Mouse (Mus musculus) liver, embryonic 14.5 days (tissue): ENCODE data around the gene Lyst. TPM values are rescaled to one million over a fixed set of nuclear protein-coding genes. Genes with fewer than 3 reads are reported as not detected.
"Not testable (repeated sequence)": the region's sequence is repeated elsewhere in the genome, so short reads cannot be mapped to it uniquely, and the experiment has no call there.

ENCODE experiments used
- ATAC-seq: fragments of 200-750 bp; cut with Nextera tagmentation; 2 replicates; pipeline ENCODE4 v1.8.0; 2017; ENCODE audit warnings: moderate number of reproducible peaks, mild to moderate bottlenecking, moderate library complexity; ENCODE audit not compliant: insufficient read depth
- DNase-seq, 3 experiments: peaks; one replicate each; pipeline ENCODE4 v3.0.0-alpha.2; 2012 to 2013; ENCODE audit warnings: low read depth in 3 of 3, low spot score in 3 of 3
- H3K27ac ChIP-seq: fragments of 300-500 bp; sonication (generic); 2 replicates; pipeline ENCODE4 v1.5.1; 2014; ENCODE audit warnings: moderate library complexity, mild to moderate bottlenecking, control low read depth, inconsistent platforms
- H3K27me3 ChIP-seq: fragments of 300-500 bp; sonication (generic); 2 replicates; pipeline ENCODE4 v1.6.1; 2014; ENCODE audit warnings: mild to moderate bottlenecking, low read length, moderate library complexity; ENCODE audit not compliant: control insufficient read depth, insufficient read depth
- H3K36me3 ChIP-seq: fragments of 300-500 bp; sonication (generic); replicated peaks from 2 replicates; pipeline ENCODE4 v1.6.1; 2014; ENCODE audit warnings: low read depth; ENCODE audit not compliant: control insufficient read depth, insufficient read depth
- H3K4me1 ChIP-seq, 2 experiments: fragments of 200-500 bp in 1 of 2; fragments of 300-500 bp in 1 of 2; sonication (generic) in 1 of 2; replicated peaks; 2 replicates each; pipeline ENCODE4 v1.6.1; 2012 to 2014; ENCODE audit warnings: antibody characterized with exemption in 1 of 2, inconsistent platforms in 1 of 2, low read length in 1 of 2; ENCODE audit not compliant: control insufficient read depth in 2 of 2, insufficient read depth in 2 of 2
- H3K4me2 ChIP-seq: fragments of 300-500 bp; sonication (generic); 2 replicates; pipeline ENCODE4 v1.6.1; 2014; ENCODE audit warnings: low read depth, mild to moderate bottlenecking, control low read depth, moderate library complexity
- H3K4me3 ChIP-seq, 2 experiments: fragments of 200-500 bp in 1 of 2; fragments of 300-500 bp in 1 of 2; sonication (generic) in 1 of 2; 2 replicates each; pipeline ENCODE4 v1.5.1; 2012 to 2014; ENCODE audit warnings: low read depth in 2 of 2, low read length in 2 of 2, mild to moderate bottlenecking in 2 of 2, control low read depth in 1 of 2, inconsistent platforms in 1 of 2, moderate library complexity in 1 of 2; ENCODE audit not compliant: insufficient read depth in 1 of 2
- H3K9ac ChIP-seq: fragments of 300-500 bp; sonication (generic); replicated peaks from 2 replicates; pipeline ENCODE4 v1.6.1; 2014; ENCODE audit warnings: mild to moderate bottlenecking, control low read depth, moderate library complexity
- H3K9me3 ChIP-seq: fragments of 300-500 bp; sonication (generic); 2 replicates; pipeline ENCODE4 v1.6.1; 2016; ENCODE audit warnings: low read length, mixed read lengths; ENCODE audit not compliant: control insufficient read depth
- CTCF ChIP-seq: IDR thresholded peaks from 2 replicates; pipeline ENCODE4 v1.5.1; 2016; ENCODE audit warnings: antibody characterized with exemption, low read depth, control low read depth
- EP300 ChIP-seq: IDR thresholded peaks from 2 replicates; pipeline ENCODE4 v1.6.1; 2016; ENCODE audit warnings: antibody characterized with exemption, low read depth
- WGBS: fragments of 180-500 bp; shearing (Covaris S2); extraction: QIAGEN DNeasy Blood & Tissue Kit; methylation state at CpG from one replicate; pipeline ENCODE4 v1.1.7; 2014; ENCODE audit not compliant: insufficient replicate concordance; 5-methylcytosine and 5-hydroxymethylcytosine counted together
- polyA plus RNA-seq, 2 experiments: library from polyadenylated mRNA; depleted of rRNA in 1 of 2; stranded (reverse) in 1 of 2; unstranded in 1 of 2; fragments of >200 nt; fragmentation: Nextera tagmentation in 1 of 2; extraction: Ambion mirVana in 1 of 2; gene quantifications; 2 replicates each; pipeline versions ENCODE4 v1.2.1 to v1.2.3; 2012 to 2014

Lyst gene
- polyA plus RNA-seq, 2 experiments = 1.8 to 2.3 TPM

- WGBS = 78% methylated on average over 4 of the region's 4 CpGs
- no peak overlapping the region for H3K27ac ChIP-seq
- H3K4me2 ChIP-seq = no peak overlapping the region
- H3K9me3 ChIP-seq = no peaks in the 10 kb centered on the region
- H3K36me3 ChIP-seq = no peaks in the 10 kb centered on the region
- H3K27me3 ChIP-seq = no peaks in the 10 kb centered on the region
- no peak for ATAC-seq
- no peak for TF ChIP-seq EP300
- TF ChIP-seq CTCF = no peak
- H3K4me3 ChIP-seq = no peak overlapping the region
- H3K4me1 ChIP-seq = no peaks in the 10 kb centered on the region
- H3K9ac ChIP-seq = no peak overlapping the region
- no peak for DNase-seq
These were observed 48.5 kb downstream of the Lyst start for GRCm38 (mm10) chr13:13638725-13639124.

- H3K9me3 ChIP-seq = no peaks in the 10 kb centered on the region
- H3K9ac ChIP-seq = no peak overlapping the region
- no peak for DNase-seq
- no peak overlapping the region for H3K4me2 ChIP-seq
- 69% methylated on average over 3 of the region's 3 CpGs for WGBS
- ATAC-seq = no peak
- H3K4me1 ChIP-seq = no peaks in the 10 kb centered on the region
- H3K27ac ChIP-seq = no peak overlapping the region
- H3K36me3 ChIP-seq = no peaks in the 10 kb centered on the region
- no peak overlapping the region for H3K4me3 ChIP-seq
- no peaks in the 10 kb centered on the region for H3K27me3 ChIP-seq
- TF ChIP-seq CTCF = no peak
These were observed 57.1 kb downstream of the Lyst start for GRCm38 (mm10) chr13:13647296-13647695.

DNA sequence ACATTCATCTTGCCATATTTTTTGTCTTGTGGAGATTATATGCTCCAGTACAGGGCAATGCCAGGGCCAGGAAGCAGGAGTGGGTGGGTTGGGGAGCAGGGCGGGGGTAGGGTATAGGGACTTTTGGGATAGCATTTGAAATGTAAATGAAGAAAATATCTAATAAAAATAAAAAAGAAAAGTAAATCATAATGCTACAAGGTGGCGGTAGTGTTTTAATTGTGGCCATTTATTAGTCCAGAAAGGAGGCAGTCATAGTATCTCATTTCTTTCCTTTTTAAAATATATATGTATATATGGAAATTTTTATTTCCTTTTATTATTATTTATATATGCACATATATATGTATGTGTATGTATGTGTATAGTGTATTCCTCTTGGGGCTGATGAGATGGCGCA lies 65.3 kb downstream of the Lyst start:
- Histone ChIP-seq H3K4me3 (no peak overlapping the region), H3K4me1 (no peaks in the 10 kb centered on the region), H3K9ac (no peak overlapping the region), H3K9me3 (no peaks in the 10 kb centered on the region), H3K4me2 (no peak overlapping the region), H3K36me3 (no peaks in the 10 kb centered on the region), H3K27me3 (no peaks in the 10 kb centered on the region), H3K27ac (no peak overlapping the region)
- ATAC-seq = no peak
- no peak for DNase-seq
- TF ChIP-seq EP300 = no peak
- 74% methylated on average over 3 of the region's 3 CpGs for WGBS

GRCm38 (mm10) chr13:13666103-13666502 lies 75.9 kb downstream of the Lyst start:
- H3K9ac ChIP-seq, H3K4me1 ChIP-seq, DNase-seq, H3K9me3 ChIP-seq, H3K27ac ChIP-seq, H3K4me2 ChIP-seq, H3K36me3 ChIP-seq, H3K4me3 ChIP-seq, H3K27me3 ChIP-seq, ATAC-seq: not testable (repeated sequence)
- 40% methylated on average over 2 of the region's 2 CpGs for WGBS

DNA sequence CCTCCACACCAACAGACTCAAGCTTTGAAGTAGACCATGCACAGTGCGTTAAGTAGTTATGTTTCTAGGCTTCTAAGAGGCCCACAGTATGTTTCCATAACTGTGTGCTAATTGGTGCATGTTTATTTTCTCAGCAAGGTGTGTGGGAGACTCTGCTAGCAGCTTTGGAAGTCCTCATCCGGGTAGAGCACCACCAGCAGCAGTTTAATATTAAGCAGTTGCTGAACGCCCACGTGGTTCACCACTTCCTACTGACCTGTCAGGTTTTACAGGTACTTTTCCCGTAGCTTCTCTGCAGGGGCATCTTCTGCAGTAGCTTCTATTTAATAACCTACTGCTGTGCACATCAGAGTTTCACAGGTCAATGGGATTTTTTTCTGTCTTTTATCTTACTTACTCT lies 80.5 kb downstream of the Lyst start:
- no peaks in the 10 kb centered on the region for H3K27me3 ChIP-seq
- no peak for DNase-seq
- no peak overlapping the region for H3K9ac ChIP-seq
- no peak overlapping the region for H3K4me3 ChIP-seq
- no peaks in the 10 kb centered on the region for H3K36me3 ChIP-seq
- ATAC-seq = no peak
- 55% methylated on average over 5 of the region's 5 CpGs for WGBS
- TF ChIP-seq CTCF (no peak), EP300 (no peak)
- H3K9me3 ChIP-seq = no peaks in the 10 kb centered on the region
- H3K27ac ChIP-seq = no peak overlapping the region
- H3K4me1 ChIP-seq = no peaks in the 10 kb centered on the region
- no peak overlapping the region for H3K4me2 ChIP-seq
